Mouse (Mus musculus) embryonic facial prominence, embryonic 11.5 days (tissue): Measurements from ENCODE around the gene Gcgr. TPM values are rescaled to one million over a fixed set of nuclear protein-coding genes. Genes with fewer than 3 reads are reported as not detected.

Source experiments
- ATAC-seq: fragments of 200-750 bp; cut with Nextera tagmentation; replicated peaks from 2 replicates; pipeline ENCODE4 v1.8.0; 2017; ENCODE audit warnings: low read depth; ENCODE audit not compliant: insufficient number of reproducible peaks, low FRiP score, low TSS enrichment
- DNase-seq: peaks from one replicate; pipeline ENCODE4 v3.0.0-alpha.2; 2015; ENCODE audit warnings: low spot score
- H3K27ac ChIP-seq: fragments of 300-500 bp; sonication (generic); replicated peaks from 2 replicates; pipeline ENCODE4 v1.5.1; 2014; ENCODE audit warnings: mild to moderate bottlenecking, low read depth, low read length, control low read depth
- H3K27me3 ChIP-seq: fragments of 300-500 bp; sonication (generic); 2 replicates; pipeline ENCODE4 v1.6.1; 2014; ENCODE audit warnings: mild to moderate bottlenecking, low read length, moderate library complexity, mixed read lengths; ENCODE audit not compliant: control insufficient read depth, insufficient read depth
- H3K36me3 ChIP-seq: fragments of 300-500 bp; sonication (generic); replicated peaks from 2 replicates; pipeline ENCODE4 v1.6.1; 2014; ENCODE audit warnings: low read depth, mild to moderate bottlenecking, low read length, moderate library complexity, mixed read lengths; ENCODE audit not compliant: control insufficient read depth, insufficient read depth
- H3K4me1 ChIP-seq: fragments of 300-500 bp; sonication (generic); 2 replicates; pipeline ENCODE4 v1.6.1; 2014; ENCODE audit warnings: low read length, mixed read lengths; ENCODE audit not compliant: control insufficient read depth, insufficient read depth
- H3K4me2 ChIP-seq: fragments of 300-500 bp; sonication (generic); 2 replicates; pipeline ENCODE4 v1.6.1; 2014; ENCODE audit warnings: low read depth, mild to moderate bottlenecking, control low read depth, low read length, moderate library complexity
- H3K4me3 ChIP-seq: fragments of 300-500 bp; sonication (generic); 2 replicates; pipeline ENCODE4 v1.5.1; 2014; ENCODE audit warnings: low read depth, low read length, control low read depth
- H3K9ac ChIP-seq: fragments of 300-500 bp; sonication (generic); replicated peaks from 2 replicates; pipeline ENCODE4 v1.6.1; 2014; ENCODE audit warnings: mild to moderate bottlenecking, control low read depth, low read length
- H3K9me3 ChIP-seq: fragments of 300-500 bp; sonication (generic); replicated peaks from 2 replicates; pipeline ENCODE4 v1.6.1; 2016; ENCODE audit warnings: mild to moderate bottlenecking, low read length, inconsistent platforms, mixed read lengths; ENCODE audit not compliant: control insufficient read depth
- WGBS: fragments of 180-500 bp; shearing (Covaris S2); extraction: QIAGEN DNeasy Blood & Tissue Kit; methylation state at CpG from one replicate; pipeline ENCODE4 v1.1.7; 2014; 5-methylcytosine and 5-hydroxymethylcytosine counted together
- polyA plus RNA-seq: library from polyadenylated mRNA; unstranded; fragments of >200 nt; fragmentation: Nextera tagmentation; extraction: Ambion mirVana; gene quantifications from 2 replicates; pipeline ENCODE4 v1.2.1, GENCODE M21; 2014

Gene Gcgr
- polyA plus RNA-seq, 1 experiment from 2014 or later = 0.43 TPM

DNA sequence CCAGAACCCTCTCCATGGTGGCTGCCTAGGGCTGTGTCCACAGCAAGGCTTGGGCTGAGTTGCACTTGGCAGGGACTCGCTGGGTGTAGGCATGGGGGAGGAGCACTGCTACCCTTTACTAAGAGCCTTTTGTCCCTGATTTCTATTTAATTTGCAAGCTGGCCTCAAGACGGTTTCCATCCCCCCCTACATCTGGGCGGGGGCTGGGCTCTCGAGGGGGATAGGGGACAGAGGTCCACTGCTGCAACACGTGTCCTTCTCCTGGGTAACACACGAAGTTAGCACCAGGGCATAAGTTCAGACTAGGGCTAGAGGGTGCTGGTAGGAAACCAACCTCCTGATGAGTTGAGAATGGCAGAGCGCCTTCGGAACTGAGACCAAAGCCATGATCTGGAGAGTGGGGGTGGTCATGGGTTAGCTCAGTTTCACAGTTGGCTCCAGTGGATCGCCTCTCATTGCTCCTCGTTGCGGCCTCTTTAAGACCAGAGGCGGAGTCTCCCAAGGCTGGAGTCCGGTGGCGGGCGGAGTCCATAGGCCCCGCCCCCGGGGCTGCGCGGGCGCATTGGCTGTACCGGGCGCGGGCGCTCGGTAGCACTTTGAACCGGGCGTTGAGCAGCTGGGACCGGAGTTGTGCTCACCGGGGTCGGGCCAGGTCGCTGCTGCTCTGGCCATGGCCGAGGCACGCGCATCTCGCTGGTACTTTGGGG lies 39.0 kb upstream of the Gcgr start, which contains the start of gene Slc25a10:
Gene Slc25a10, plus strand, starts transcription at position 524 of the 707 bp plus-strand sequence.
- H3K36me3 ChIP-seq = peaks cover 7% of the 10 kb centered on the region; the same call in 1 of the 2 replicates
- no peaks in the 10 kb centered on the region for H3K9me3 ChIP-seq
- peak; percentile 80 for ATAC-seq
- peak within 1 kb of the TSS; percentile 83 for H3K9ac ChIP-seq
- H3K4me3 ChIP-seq = peak within 1 kb of the TSS; percentile 94
- peak within 1 kb of the TSS; percentile 72 for H3K27ac ChIP-seq
- peak within 1 kb of the TSS; percentile 88 for H3K4me2 ChIP-seq
- no peaks in the 10 kb centered on the region for H3K27me3 ChIP-seq
- WGBS = under 1% methylated on average over 35 of the region's 35 CpGs
- peaks cover 3% of the 10 kb centered on the region for H3K4me1 ChIP-seq
- peak; percentile 95 for DNase-seq

DNA sequence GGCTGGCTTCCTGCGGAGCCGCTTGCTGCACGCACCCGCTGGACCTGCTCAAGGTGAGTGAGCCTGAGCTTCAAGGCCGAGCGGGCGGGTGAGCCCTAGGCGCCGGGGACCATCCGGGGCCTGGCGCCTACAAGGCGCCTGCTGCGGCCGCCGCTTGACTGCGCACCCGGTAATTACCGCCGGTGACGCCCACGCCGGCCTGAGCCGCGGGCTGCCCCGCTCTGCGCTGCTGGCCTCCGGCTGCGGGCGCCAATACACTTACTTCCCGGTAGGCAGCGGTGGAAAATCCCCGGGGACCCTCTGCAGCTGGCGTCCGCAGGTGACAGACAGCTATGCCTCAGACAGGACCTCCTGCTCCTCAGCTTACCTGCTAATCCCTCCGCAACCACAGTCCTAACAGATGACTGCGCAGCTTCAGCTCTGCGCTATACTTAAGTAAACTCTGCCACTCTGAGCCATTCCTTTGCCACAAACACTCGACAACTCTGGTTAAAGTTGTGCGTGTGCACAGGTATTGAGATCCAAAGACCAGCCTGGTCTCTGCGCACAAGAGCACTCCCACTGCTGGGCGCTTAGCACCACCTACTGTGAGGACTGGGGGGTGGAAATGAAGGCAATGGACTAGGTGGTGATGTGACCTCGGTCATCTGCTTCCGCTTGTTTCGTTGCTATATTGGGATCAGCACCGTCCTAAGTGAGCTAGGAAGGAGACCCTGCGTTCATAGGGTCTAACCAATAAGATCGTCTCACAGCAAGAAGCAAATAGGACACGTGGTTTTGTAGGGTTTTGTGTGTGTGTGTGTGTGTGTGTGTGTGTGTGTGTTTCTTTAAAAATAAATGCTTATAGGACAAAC lies 38.2 kb upstream of the Gcgr start:
- H3K4me2 ChIP-seq = peak overlapping the region; percentile 88
- DNase-seq = peak; percentile 62
- H3K9me3 ChIP-seq = no peaks in the 10 kb centered on the region
- peak overlapping the region; percentile 83 for H3K9ac ChIP-seq
- H3K36me3 ChIP-seq = peaks cover 4% of the 10 kb centered on the region; the same call in 1 of the 2 replicates
- under 1% methylated on average over 48 of the region's 48 CpGs for WGBS
- no peaks in the 10 kb centered on the region for H3K27me3 ChIP-seq
- H3K4me1 ChIP-seq = peaks cover 3% of the 10 kb centered on the region
- peak; percentile 14; the same call in 1 of the 2 replicates for ATAC-seq
- peak overlapping the region; percentile 94 for H3K4me3 ChIP-seq
- peak overlapping the region; percentile 72 for H3K27ac ChIP-seq

GRCm38 (mm10) chr11:120492878-120493203 lies 37.7 kb upstream of the Gcgr start:
- Histone ChIP-seq H3K9me3 (no peaks in the 10 kb centered on the region), H3K9ac (peak overlapping the region; percentile 51), H3K27ac (0 out of 2 replicates have a peak overlapping the region, but pooled peaks have one; percentile 41), H3K36me3 (peaks cover 5% of the 10 kb centered on the region; the same call in 1 of the 2 replicates), H3K4me1 (peaks cover 3% of the 10 kb centered on the region), H3K4me2 (peak overlapping the region; percentile 88), H3K27me3 (no peaks in the 10 kb centered on the region), H3K4me3 (peak overlapping the region; percentile 94)
- WGBS = 26% methylated on average over 3 of the region's 3 CpGs
- DNase-seq = no peak
- no peak for ATAC-seq

DNA sequence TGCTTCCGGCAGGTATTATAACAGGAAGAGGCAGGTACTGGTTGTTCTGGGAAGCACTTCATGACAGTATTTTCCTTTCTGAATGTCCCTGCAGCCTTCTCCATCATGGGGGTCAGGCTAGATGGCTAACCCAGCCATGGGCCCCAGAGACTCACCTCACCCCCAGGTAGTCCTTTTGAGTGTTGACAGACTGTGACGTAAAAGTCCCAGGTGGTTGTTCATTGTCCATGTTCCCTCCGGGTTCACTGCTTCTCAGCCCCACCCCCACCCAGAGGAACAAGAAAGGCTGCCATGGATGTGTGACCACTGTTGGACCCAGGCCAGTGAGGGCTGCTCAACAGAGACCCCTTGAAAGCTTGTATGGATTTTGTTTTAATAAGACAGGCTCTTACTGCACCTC lies 37.1 kb upstream of the Gcgr start:
- peak overlapping the region; percentile 51 for H3K9ac ChIP-seq
- peak overlapping the region; percentile 88 for H3K4me2 ChIP-seq
- H3K27me3 ChIP-seq = no peaks in the 10 kb centered on the region
- ATAC-seq (no peak), DNase-seq (no peak)
- peaks cover 3% of the 10 kb centered on the region for H3K4me1 ChIP-seq
- H3K27ac ChIP-seq = no peak overlapping the region
- peak overlapping the region; percentile 94; the same call in 1 of the 2 replicates for H3K4me3 ChIP-seq
- no peaks in the 10 kb centered on the region for H3K9me3 ChIP-seq
- WGBS = 59% methylated on average over 3 of the region's 3 CpGs
- peaks cover 5% of the 10 kb centered on the region; the same call in 1 of the 2 replicates for H3K36me3 ChIP-seq

DNA sequence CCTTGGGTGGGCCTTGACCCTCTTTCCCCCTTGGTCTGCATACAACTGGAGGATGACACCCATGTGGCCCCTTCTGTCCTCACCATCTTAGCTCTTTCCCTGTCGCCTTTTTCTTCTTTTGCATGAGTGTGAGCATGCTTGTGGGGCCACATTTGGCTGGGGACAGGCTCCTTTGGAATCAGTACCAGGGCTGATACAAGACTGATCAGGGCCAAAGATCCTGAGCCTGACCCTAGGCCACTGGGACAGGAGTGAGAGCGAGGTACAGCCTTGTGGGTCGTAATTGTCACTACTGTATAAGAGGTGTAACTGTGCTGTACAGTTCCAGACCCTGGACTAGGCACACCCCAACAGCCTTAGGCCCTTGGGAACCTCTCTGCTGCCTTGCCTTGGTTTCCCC lies 36.6 kb upstream of the Gcgr start:
- Histone ChIP-seq H3K9me3 (no peaks in the 10 kb centered on the region), H3K4me3 (no peak overlapping the region), H3K9ac (no peak overlapping the region; the same call in 1 of the 2 replicates), H3K27me3 (no peaks in the 10 kb centered on the region), H3K27ac (no peak overlapping the region), H3K4me1 (peaks cover 3% of the 10 kb centered on the region), H3K36me3 (peaks cover 6% of the 10 kb centered on the region; the same call in 1 of the 2 replicates), H3K4me2 (no peak overlapping the region)
- no peak for DNase-seq
- ATAC-seq = no peak
- 79% methylated on average over 3 of the region's 3 CpGs for WGBS

GRCm38 (mm10) chr11:120497436-120497835 lies 33.1 kb upstream of the Gcgr start:
- H3K9ac ChIP-seq = no peak overlapping the region
- ATAC-seq = no peak
- H3K9me3 ChIP-seq = no peaks in the 10 kb centered on the region
- no peak overlapping the region for H3K4me2 ChIP-seq
- H3K27me3 ChIP-seq = no peaks in the 10 kb centered on the region
- peaks cover 6% of the 10 kb centered on the region; the same call in 1 of the 2 replicates for H3K36me3 ChIP-seq
- WGBS = 84% methylated on average over 3 of the region's 3 CpGs
- H3K27ac ChIP-seq = no peak overlapping the region
- no peak for DNase-seq
- no peak overlapping the region for H3K4me3 ChIP-seq
- H3K4me1 ChIP-seq = peaks cover 3% of the 10 kb centered on the region

DNA sequence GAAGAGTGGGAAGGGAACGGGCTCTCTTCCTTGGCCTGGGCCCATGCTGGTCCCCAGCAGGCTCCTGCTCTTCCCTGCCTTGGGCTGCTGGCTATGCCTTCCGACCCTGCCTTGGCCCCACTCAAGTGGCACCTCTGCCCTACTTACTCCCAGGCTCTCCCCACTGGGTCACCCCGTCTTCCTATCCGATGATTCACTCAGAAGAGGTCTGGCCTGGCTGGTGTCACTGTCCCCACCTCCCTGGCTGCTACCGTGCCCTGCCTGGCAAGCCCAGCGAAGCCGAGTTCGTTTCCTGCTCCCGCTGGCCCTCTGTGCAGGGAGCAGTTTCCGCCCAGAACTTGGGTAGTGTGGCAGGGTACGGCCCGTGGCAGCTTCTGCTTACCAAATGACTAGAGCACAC lies 32.3 kb upstream of the Gcgr start:
- 97% methylated on average over 12 of the region's 12 CpGs for WGBS
- Histone ChIP-seq H3K27ac (no peak overlapping the region), H3K4me2 (no peak overlapping the region), H3K9me3 (no peaks in the 10 kb centered on the region), H3K9ac (no peak overlapping the region), H3K4me1 (no peaks in the 10 kb centered on the region; the same call in none of the 2 replicates), H3K36me3 (peaks cover 6% of the 10 kb centered on the region; the same call in 1 of the 2 replicates), H3K4me3 (no peak overlapping the region), H3K27me3 (no peaks in the 10 kb centered on the region)
- DNase-seq = no peak
- no peak for ATAC-seq
